Mouse (Mus musculus) heart, embryonic 15.5 days (tissue): Measurements from ENCODE around the gene Hspa1b. TPM values are rescaled to one million over a fixed set of nuclear protein-coding genes. Genes with fewer than 3 reads are reported as not detected.

ENCODE experiments used
- ATAC-seq: fragments of 200-750 bp; cut with Nextera tagmentation; replicated peaks from 2 replicates; pipeline ENCODE4 v1.8.0; 2017; ENCODE audit warnings: low read depth, moderate TSS enrichment; ENCODE audit not compliant: insufficient number of reproducible peaks, insufficient read depth, low FRiP score
- H3K27ac ChIP-seq: fragments of 300-500 bp; sonication (generic); 2 replicates; pipeline ENCODE4 v1.5.1; 2015; ENCODE audit warnings: mild to moderate bottlenecking, inconsistent platforms
- H3K27me3 ChIP-seq: fragments of 300-500 bp; sonication (generic); 2 replicates; pipeline ENCODE4 v1.6.1; 2015; ENCODE audit warnings: inconsistent platforms
- H3K36me3 ChIP-seq: fragments of 300-500 bp; sonication (generic); 2 replicates; pipeline ENCODE4 v1.6.1; 2015; ENCODE audit warnings: mild to moderate bottlenecking, inconsistent platforms
- H3K4me1 ChIP-seq: fragments of 300-500 bp; sonication (generic); replicated peaks from 2 replicates; pipeline ENCODE4 v1.6.1; 2015; ENCODE audit warnings: inconsistent platforms
- H3K4me2 ChIP-seq: fragments of 300-500 bp; sonication (generic); 2 replicates; pipeline ENCODE4 v1.6.1; 2015; ENCODE audit warnings: inconsistent platforms, mild to moderate bottlenecking, moderate library complexity
- H3K4me3 ChIP-seq: fragments of 300-500 bp; sonication (generic); 2 replicates; pipeline ENCODE4 v1.5.1; 2015; ENCODE audit warnings: mild to moderate bottlenecking, inconsistent platforms
- H3K9ac ChIP-seq: fragments of 300-500 bp; sonication (generic); 2 replicates; pipeline ENCODE4 v1.6.1; 2015; ENCODE audit warnings: mild to moderate bottlenecking, inconsistent platforms
- H3K9me3 ChIP-seq: fragments of 300-500 bp; sonication (generic); replicated peaks from 2 replicates; pipeline ENCODE4 v1.6.1; 2016; ENCODE audit warnings: inconsistent platforms
- WGBS: fragments of 180-500 bp; shearing (Covaris S2); methylation state at CpG from one replicate; pipeline ENCODE4 v1.1.7; 2015; ENCODE audit warnings: mixed read lengths; 5-methylcytosine and 5-hydroxymethylcytosine counted together
- polyA plus RNA-seq: library from polyadenylated mRNA; unstranded; fragments of >200 nt; fragmentation: Nextera tagmentation; extraction: Ambion mirVana; gene quantifications from 2 replicates; pipeline ENCODE4 v1.2.1, GENCODE M21; 2015

The Hspa1b gene
- polyA plus RNA-seq, 1 experiment from 2014 or later = 0.30 TPM

DNA sequence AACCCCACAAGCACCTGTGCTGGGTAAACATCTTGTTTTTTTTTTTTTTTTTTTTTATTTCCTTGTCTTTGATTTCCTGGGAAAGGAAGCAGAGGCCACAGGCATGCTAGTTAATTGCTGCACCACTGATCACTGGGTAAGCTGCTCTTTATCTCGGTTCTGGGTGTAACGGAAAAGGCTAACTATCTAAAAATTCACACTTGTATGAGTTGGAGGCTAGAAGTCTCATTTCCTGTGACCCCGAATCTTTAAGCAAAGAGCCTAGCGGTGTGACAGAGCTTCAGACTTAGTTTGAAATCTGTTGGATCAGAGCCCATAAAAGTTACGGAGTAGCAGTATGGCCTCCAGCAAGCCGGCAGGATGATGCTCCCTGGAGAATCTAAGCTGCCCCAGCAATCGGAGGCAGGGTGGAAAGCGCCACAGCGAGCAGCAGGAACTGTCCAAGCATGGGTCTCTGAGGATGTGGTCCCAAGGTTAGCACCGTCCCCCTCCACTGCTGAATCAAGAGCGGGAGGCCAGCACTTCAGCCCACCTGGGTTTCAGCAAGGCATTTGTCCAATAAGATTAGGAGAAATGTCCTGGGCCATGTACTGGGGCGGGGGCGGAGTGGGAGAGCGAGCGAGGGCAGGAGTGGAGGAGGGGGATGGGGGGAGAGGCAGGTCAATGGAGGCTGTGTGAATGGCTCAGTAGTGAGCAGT lies 17.5 kb downstream of the Hspa1b start:
- H3K4me2 ChIP-seq = peak overlapping the region; percentile 64
- H3K27ac ChIP-seq = peak overlapping the region; percentile 50
- H3K36me3 ChIP-seq = 0 out of 2 replicates have a peak, but pooled peaks cover 2% of the 10 kb centered on the region
- peak overlapping the region; percentile 25 for H3K9ac ChIP-seq
- H3K4me1 ChIP-seq = peaks cover 11% of the 10 kb centered on the region
- no peaks in the 10 kb centered on the region for H3K9me3 ChIP-seq
- H3K27me3 ChIP-seq = no peaks in the 10 kb centered on the region
- peak; percentile 31; the same call in 1 of the 2 replicates for ATAC-seq
- WGBS = 5% methylated on average over 15 of the region's 15 CpGs
- H3K4me3 ChIP-seq = peak overlapping the region; percentile 40

DNA sequence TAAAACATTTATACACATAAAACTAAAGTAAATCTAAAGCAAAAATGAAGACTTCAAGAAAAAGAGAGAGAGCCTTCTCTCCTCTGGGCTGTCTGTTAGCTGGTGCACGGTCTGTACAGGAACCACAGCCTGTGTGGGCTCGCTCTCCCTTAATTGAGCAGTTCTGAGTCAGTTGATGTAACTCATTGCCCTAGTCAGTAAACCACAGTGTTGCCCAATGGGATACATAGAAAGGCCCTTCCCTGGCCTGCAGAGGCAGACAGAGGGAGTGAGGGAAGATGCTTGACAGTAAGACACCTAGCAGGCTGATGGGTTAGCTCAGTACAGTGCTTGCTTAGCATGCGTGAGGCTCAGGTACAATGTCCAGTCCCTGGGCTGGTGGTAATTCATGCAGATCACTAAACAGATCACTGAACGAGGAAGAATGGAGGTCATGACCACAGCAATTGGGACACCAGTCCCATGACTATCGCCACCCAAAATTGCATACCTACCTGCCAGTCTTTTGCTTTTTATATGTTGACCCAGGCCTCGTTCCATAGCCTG lies 21.0 kb downstream of the Hspa1b start:
- Histone ChIP-seq H3K36me3 (peaks cover 11% of the 10 kb centered on the region; the same call in 1 of the 2 replicates), H3K27ac (no peak overlapping the region), H3K4me1 (peaks cover 7% of the 10 kb centered on the region), H3K4me3 (no peak overlapping the region), H3K27me3 (no peaks in the 10 kb centered on the region), H3K4me2 (no peak overlapping the region), H3K9me3 (no peaks in the 10 kb centered on the region), H3K9ac (no peak overlapping the region)
- WGBS = 81% methylated on average over 6 of the region's 6 CpGs
- ATAC-seq = no peak

DNA sequence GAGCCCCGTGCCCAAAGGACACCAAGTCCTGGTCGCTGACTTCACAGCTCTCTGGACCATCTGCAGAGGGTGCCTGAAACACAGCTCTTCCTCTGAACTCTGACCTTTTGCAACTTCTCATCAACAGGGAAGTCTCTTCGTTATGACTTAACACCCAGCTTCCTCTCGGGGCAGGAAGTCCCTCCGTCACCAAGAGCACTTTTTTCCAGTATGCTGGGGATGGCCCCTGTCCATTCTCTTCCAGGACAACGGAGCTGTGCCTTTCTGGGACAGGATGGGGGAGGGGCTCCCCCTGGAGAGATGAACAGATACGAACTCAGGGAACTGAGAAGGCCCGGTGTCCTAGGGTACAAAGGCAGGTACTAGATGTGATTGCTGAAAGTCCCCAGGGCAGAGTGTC lies 24.2 kb downstream of the Hspa1b start:
- Histone ChIP-seq H3K27me3 (no peaks in the 10 kb centered on the region), H3K27ac (0 out of 2 replicates have a peak overlapping the region, but pooled peaks have one; percentile 28), H3K4me1 (peaks cover 15% of the 10 kb centered on the region), H3K36me3 (peaks cover 11% of the 10 kb centered on the region; the same call in 1 of the 2 replicates), H3K9ac (no peak overlapping the region), H3K9me3 (no peaks in the 10 kb centered on the region), H3K4me2 (peak overlapping the region; percentile 34; the same call in 1 of the 2 replicates), H3K4me3 (no peak overlapping the region)
- WGBS = 47% methylated on average over 8 of the region's 8 CpGs
- no peak for ATAC-seq

DNA sequence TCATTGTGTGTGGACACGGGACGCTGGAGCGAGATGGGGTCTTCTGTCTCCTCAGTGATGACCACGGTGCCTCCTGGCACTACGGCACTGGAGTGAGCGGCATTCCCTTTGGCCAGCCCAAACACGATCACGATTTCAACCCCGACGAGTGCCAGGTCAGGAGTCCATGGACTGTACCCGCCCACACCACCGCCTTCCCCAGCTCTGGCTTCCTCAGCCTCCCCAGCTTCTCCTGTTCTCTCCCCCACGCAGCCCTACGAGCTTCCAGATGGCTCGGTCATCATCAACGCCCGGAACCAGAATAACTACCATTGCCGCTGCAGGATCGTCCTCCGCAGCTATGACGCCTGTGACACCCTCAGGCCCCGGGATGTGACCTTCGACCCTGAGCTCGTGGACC lies 25.0 kb downstream of the Hspa1b start:
- 70% methylated on average over 24 of the region's 24 CpGs for WGBS
- Histone ChIP-seq H3K36me3 (peaks cover 11% of the 10 kb centered on the region; the same call in 1 of the 2 replicates), H3K27ac (0 out of 2 replicates have a peak overlapping the region, but pooled peaks have one; percentile 28), H3K9me3 (no peaks in the 10 kb centered on the region), H3K9ac (no peak overlapping the region), H3K4me2 (peak overlapping the region; percentile 34), H3K27me3 (no peaks in the 10 kb centered on the region), H3K4me1 (peaks cover 15% of the 10 kb centered on the region), H3K4me3 (no peak overlapping the region)
- no peak for ATAC-seq

DNA sequence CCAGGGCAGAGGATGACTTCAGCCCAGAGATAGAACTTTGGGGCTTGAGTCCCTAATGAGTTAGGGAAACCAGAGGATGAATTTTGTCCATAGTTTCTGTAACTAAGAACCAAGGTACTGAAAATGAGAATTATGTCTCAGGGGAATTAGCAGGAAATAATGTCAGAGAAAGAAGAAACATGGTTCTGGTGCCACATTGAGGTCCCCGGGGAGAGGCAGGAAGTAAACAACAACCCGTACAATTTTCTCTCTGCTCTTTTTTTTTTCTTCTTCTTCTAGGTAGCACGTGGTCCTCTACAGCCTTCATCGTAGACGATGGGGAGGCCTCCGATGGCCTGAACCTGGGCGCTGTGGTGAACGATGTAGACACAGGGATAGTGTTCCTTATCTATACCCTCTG lies 26.8 kb downstream of the Hspa1b start:
- Histone ChIP-seq H3K27me3 (no peaks in the 10 kb centered on the region), H3K4me1 (peaks cover 15% of the 10 kb centered on the region), H3K27ac (no peak overlapping the region), H3K4me3 (peak overlapping the region; percentile 84), H3K4me2 (peak overlapping the region; percentile 97), H3K36me3 (peaks cover 9% of the 10 kb centered on the region; the same call in 1 of the 2 replicates), H3K9ac (peak overlapping the region; percentile 69), H3K9me3 (no peaks in the 10 kb centered on the region)
- ATAC-seq = no peak
- 88% methylated on average over 8 of the region's 8 CpGs for WGBS

DNA sequence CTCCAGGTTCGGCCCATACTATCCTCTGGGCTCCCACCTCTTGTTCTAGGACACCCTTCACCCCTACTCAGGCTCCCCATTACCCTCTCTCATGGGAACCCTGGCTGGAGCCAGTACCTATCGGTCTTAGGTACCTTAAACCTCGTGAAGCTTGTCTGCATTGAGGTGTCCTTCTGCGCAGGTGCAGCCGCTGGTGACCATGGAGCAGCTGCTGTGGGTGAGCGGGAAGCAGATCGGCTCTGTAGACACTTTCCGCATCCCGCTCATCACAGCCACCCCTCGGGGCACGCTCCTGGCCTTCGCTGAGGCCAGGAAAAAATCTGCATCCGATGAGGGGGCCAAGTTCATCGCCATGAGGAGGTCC lies 27.3 kb downstream of the Hspa1b start:
- H3K9me3 ChIP-seq = no peaks in the 10 kb centered on the region
- peak overlapping the region; percentile 69 for H3K9ac ChIP-seq
- H3K27ac ChIP-seq = peak overlapping the region; percentile 31; the same call in 1 of the 2 replicates
- ATAC-seq = 0 out of 2 replicates have a peak, but pooled peaks have one; percentile 1
- peak overlapping the region; percentile 84 for H3K4me3 ChIP-seq
- H3K4me1 ChIP-seq = peaks cover 15% of the 10 kb centered on the region
- H3K36me3 ChIP-seq = peaks cover 8% of the 10 kb centered on the region; the same call in 1 of the 2 replicates
- H3K4me2 ChIP-seq = peak overlapping the region; percentile 97
- no peaks in the 10 kb centered on the region for H3K27me3 ChIP-seq
- WGBS = 8% methylated on average over 14 of the region's 14 CpGs

DNA sequence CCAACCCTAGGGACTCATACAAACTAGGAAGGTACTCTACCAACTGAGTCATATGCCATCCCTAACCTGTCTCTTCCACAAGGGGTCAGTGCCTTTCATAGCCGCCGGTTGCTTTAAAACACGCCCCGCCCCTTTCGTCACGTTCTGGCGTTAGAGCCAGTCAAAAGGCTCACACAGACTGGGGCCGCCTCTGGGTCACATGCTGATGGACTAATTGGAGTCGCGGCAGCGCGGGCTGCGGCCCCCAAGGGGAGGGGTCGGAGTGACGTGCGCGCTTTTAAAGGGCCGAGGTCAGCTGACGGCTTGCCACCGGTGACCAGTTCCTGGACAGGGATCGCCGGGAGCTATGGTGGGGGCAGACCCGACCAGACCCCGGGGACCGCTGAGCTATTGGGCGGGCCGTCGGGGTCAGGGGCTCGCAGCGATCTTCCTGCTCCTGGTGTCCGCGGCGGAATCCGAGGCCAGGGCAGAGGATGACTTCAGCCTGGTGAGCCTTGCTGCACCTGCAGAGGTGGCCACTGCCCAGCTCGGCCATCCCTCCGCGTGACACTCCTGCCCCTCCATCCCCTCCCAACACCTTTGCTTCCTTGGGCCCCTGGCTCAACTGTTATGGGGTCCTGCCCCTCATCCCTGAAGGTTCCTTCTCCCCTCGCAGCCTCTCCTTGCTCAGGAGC lies 27.8 kb downstream of the Hspa1b start, which contains the start of gene Neu1:
Gene Neu1, plus strand, starts transcription at position 193 of the 674 bp plus-strand sequence.
- H3K36me3 ChIP-seq = peaks cover 8% of the 10 kb centered on the region; the same call in 1 of the 2 replicates
- no peaks in the 10 kb centered on the region for H3K9me3 ChIP-seq
- peak within 1 kb of the TSS; percentile 97 for H3K4me2 ChIP-seq
- H3K4me1 ChIP-seq = peaks cover 15% of the 10 kb centered on the region
- ATAC-seq = peak; percentile 97
- peak within 1 kb of the TSS; percentile 31; the same call in 1 of the 2 replicates for H3K27ac ChIP-seq
- peak within 1 kb of the TSS; percentile 84 for H3K4me3 ChIP-seq
- 1% methylated on average over 38 of the region's 38 CpGs for WGBS
- peak within 1 kb of the TSS; percentile 69 for H3K9ac ChIP-seq
- H3K27me3 ChIP-seq = no peaks in the 10 kb centered on the region

DNA sequence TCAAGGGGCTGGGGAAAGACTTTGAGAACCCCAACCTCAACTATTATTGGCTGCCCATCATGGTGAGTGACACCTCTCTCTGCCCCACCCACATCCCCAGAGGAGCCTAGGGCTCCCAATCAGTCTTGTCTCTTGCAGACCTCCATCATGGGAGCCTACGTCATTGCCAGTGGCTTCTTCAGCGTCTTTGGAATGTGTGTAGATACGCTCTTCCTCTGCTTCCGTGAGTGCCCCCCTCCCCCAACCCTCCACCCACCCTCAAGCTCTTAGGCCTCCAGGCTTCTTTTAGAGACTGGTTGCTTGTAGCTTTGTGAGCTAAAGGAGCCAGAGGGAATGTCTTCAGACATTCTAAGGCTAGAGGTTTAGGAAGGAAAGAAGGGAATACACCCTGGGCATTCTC lies 30.2 kb downstream of the Hspa1b start:
- no peak overlapping the region for H3K4me2 ChIP-seq
- H3K9me3 ChIP-seq = no peaks in the 10 kb centered on the region
- H3K36me3 ChIP-seq = no peaks in the 10 kb centered on the region
- H3K27ac ChIP-seq = no peak overlapping the region
- no peak overlapping the region for H3K4me3 ChIP-seq
- WGBS = 36% methylated on average over 4 of the region's 4 CpGs
- peaks cover 15% of the 10 kb centered on the region for H3K4me1 ChIP-seq
- ATAC-seq = no peak
- no peaks in the 10 kb centered on the region for H3K27me3 ChIP-seq
- no peak overlapping the region for H3K9ac ChIP-seq

DNA sequence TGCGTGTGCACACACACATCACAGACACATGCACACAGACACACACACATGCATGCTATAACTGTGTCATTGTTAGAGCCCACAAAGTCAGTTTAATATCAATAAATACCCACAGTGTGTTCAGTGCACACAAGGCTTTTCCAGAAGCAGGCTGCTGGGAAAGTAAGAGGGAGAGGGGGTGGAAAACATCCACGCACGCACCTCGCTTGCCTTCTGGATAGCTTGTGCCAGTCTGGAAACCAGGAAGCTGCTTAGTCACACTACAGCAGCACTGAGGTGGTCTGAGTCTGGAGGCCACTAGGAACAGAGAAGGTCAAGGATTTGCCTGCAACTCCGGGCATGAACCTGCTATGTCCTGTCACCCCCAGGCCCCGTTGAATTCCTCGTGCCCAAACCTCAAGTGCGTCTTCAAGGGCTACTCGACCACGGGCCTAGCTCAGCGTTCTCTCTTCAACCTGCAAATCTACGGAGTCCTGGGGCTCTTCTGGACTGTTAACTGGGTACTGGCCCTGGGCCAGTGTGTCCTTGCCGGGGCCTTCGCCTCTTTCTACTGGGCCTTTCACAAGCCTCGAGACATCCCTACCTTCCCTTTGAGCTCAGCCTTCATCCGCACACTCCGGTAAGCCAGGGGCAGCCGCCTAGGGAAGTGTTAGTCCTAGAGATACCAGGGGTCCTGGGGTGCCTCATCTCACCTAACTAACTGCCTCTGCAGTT lies 31.6 kb downstream of the Hspa1b start:
- ATAC-seq = no peak
- peaks cover 14% of the 10 kb centered on the region for H3K4me1 ChIP-seq
- no peak overlapping the region for H3K4me2 ChIP-seq
- H3K36me3 ChIP-seq = no peaks in the 10 kb centered on the region
- H3K27ac ChIP-seq = no peak overlapping the region
- no peaks in the 10 kb centered on the region for H3K9me3 ChIP-seq
- WGBS = 80% methylated on average over 18 of the region's 18 CpGs
- no peak overlapping the region for H3K4me3 ChIP-seq
- no peak overlapping the region for H3K9ac ChIP-seq
- no peaks in the 10 kb centered on the region for H3K27me3 ChIP-seq

DNA sequence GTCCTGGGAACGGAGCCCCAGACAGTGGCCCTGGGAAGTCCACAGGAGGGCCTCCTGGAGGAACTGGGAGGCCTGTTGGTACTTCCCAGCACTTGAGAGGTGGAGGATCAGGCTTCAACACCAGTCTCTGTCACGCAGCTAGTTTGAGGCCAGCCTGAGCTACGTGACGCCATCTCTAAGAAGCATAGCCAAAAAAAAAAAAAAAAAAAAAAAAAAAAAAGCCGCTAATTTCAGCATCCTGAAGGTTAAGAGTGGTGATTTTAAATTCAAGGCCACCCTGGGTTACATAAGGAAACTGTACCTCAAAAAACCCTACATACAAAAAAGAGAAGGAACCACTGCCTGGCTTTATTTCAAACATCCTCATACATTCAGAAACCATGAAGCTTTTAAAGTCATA lies 34.8 kb downstream of the Hspa1b start:
- WGBS = 73% methylated on average over 5 of the region's 5 CpGs
- Histone ChIP-seq H3K27me3 (no peaks in the 10 kb centered on the region), H3K9ac (no peak overlapping the region), H3K36me3 (no peaks in the 10 kb centered on the region), H3K27ac (no peak overlapping the region), H3K4me3 (no peak overlapping the region), H3K9me3 (no peaks in the 10 kb centered on the region), H3K4me2 (no peak overlapping the region), H3K4me1 (no peaks in the 10 kb centered on the region)
- no peak for ATAC-seq

DNA sequence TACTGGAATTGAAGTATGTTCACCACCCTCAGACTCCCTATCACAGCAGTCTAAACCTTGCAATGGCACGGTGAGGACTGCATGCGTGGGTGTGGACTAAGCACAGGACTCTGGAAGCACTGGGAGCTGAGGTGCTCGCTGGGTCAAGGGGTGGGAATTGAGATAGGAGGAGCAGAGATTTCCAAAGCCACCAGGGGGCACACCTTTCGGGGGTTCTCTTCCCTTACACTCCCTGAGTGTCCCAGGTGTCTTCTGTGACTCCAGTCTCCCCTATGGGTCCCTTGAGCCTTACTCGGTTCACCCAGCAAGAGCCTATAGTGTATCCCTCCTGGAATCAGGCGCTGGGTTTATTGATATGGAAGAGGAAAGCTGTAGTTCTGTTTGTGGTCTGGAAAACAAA lies 36.1 kb downstream of the Hspa1b start:
- no peaks in the 10 kb centered on the region for H3K36me3 ChIP-seq
- ATAC-seq = no peak
- H3K4me2 ChIP-seq = no peak overlapping the region
- no peak overlapping the region for H3K4me3 ChIP-seq
- 48% methylated on average over 6 of the region's 6 CpGs for WGBS
- no peaks in the 10 kb centered on the region for H3K4me1 ChIP-seq
- H3K27me3 ChIP-seq = no peaks in the 10 kb centered on the region
- no peak overlapping the region for H3K9ac ChIP-seq
- H3K27ac ChIP-seq = no peak overlapping the region
- no peaks in the 10 kb centered on the region for H3K9me3 ChIP-seq
